Mouse (Mus musculus) stomach, embryonic 14.5 days (tissue): ENCODE results near the gene Ffar3. TPM values are rescaled to one million over a fixed set of nuclear protein-coding genes. Genes with fewer than 3 reads are reported as not detected.
A peak's percentile ranks its signal among the peaks of the same experiment; 100 is the strongest.

ENCODE experiments used
- ATAC-seq: fragments of 200-750 bp; cut with Nextera tagmentation; 2 replicates; pipeline ENCODE4 v1.8.0; 2017; ENCODE audit warnings: low read depth, moderate TSS enrichment; ENCODE audit not compliant: insufficient number of reproducible peaks, insufficient read depth, low FRiP score
- H3K27ac ChIP-seq: fragments of 300-500 bp; sonication (generic); 2 replicates; pipeline ENCODE4 v1.5.1; 2014; ENCODE audit warnings: mild to moderate bottlenecking, low read length, moderate library complexity, mixed read lengths
- H3K27me3 ChIP-seq: fragments of 300-500 bp; sonication (generic); 2 replicates; pipeline ENCODE4 v1.6.1; 2014; ENCODE audit warnings: low read length, control low read depth, mixed read lengths; ENCODE audit not compliant: control insufficient read depth, insufficient read depth
- H3K36me3 ChIP-seq: fragments of 300-500 bp; sonication (generic); 2 replicates; pipeline ENCODE4 v1.6.1; 2014; ENCODE audit warnings: mild to moderate bottlenecking, control low read depth, low read length, moderate library complexity, mixed read lengths; ENCODE audit not compliant: control insufficient read depth, insufficient read depth
- H3K4me1 ChIP-seq: fragments of 300-500 bp; sonication (generic); 2 replicates; pipeline ENCODE4 v1.6.1; 2014; ENCODE audit warnings: low read length, control low read depth, mixed read lengths; ENCODE audit not compliant: control insufficient read depth, insufficient read depth
- H3K4me2 ChIP-seq: fragments of 300-500 bp; sonication (generic); replicated peaks from 2 replicates; pipeline ENCODE4 v1.6.1; 2014; ENCODE audit warnings: low read depth, low read length, control low read depth
- H3K4me3 ChIP-seq: fragments of 300-500 bp; sonication (generic); 2 replicates; pipeline ENCODE4 v1.5.1; 2014; ENCODE audit warnings: low read depth, low read length, control low read depth
- H3K9ac ChIP-seq: fragments of 300-500 bp; sonication (generic); replicated peaks from 2 replicates; pipeline ENCODE4 v1.6.1; 2014; ENCODE audit warnings: low read depth, mild to moderate bottlenecking, control low read depth, low read length, moderate library complexity, mixed read lengths
- H3K9me3 ChIP-seq: fragments of 300-500 bp; sonication (generic); 2 replicates; pipeline ENCODE4 v1.6.1; 2016; ENCODE audit warnings: low read depth, low read length, control low read depth; ENCODE audit not compliant: control insufficient read depth
- WGBS: fragments of 180-500 bp; shearing (Covaris S2); extraction: QIAGEN DNeasy Blood & Tissue Kit; methylation state at CpG from one replicate; pipeline ENCODE4 v1.1.7; 2014; 5-methylcytosine and 5-hydroxymethylcytosine counted together
- polyA plus RNA-seq: library from polyadenylated mRNA; unstranded; fragments of >200 nt; fragmentation: Nextera tagmentation; extraction: Ambion mirVana; gene quantifications from 2 replicates; pipeline ENCODE4 v1.2.1, GENCODE M21; 2014

The Ffar3 gene
- polyA plus RNA-seq = 0.41 TPM in 1 of 2 replicates, not detected in the other

- H3K4me1 ChIP-seq = no peaks in the 10 kb centered on the region
- H3K27ac ChIP-seq = no peak within 1 kb of the TSS
- H3K4me2 ChIP-seq = no peak within 1 kb of the TSS
- H3K9ac ChIP-seq = no peak within 1 kb of the TSS
- H3K36me3 ChIP-seq = no peaks in the 10 kb centered on the region
- no peak within 1 kb of the TSS for H3K4me3 ChIP-seq
- WGBS = 76% methylated on average over 6 of the region's 6 CpGs
- no peaks in the 10 kb centered on the region for H3K9me3 ChIP-seq
- no peaks in the 10 kb centered on the region for H3K27me3 ChIP-seq
- no peak for ATAC-seq
Observed at GRCm38 (mm10) chr7:30856078-30856477, at the start of gene Ffar3. Ffar3 (minus strand) TSS chr7:30856178.

DNA sequence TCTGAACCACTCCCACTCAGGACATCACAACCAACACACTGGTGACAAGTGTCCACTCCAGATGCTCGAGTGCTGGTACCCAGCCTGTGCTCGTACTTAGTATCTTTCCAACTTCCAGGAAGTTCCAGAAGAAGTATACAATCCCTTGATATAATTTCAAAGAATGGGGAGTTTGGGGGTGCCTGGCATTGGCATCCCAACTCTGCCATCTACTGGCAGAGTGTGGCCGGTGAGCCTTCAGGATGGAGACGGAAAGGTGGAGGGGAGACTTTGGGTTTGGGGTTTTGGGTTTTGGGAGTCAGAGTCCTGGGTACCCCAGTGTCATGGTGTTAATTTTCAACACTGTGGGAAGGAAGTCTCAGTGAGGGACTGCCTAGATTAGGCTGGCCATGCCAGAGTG, 48.1 kb upstream of the Ffar3 start:
- WGBS = 49% methylated on average over 4 of the region's 4 CpGs
- H3K4me2 ChIP-seq = no peak overlapping the region
- H3K9ac ChIP-seq = no peak overlapping the region
- no peaks in the 10 kb centered on the region for H3K36me3 ChIP-seq
- no peak overlapping the region for H3K27ac ChIP-seq
- H3K27me3 ChIP-seq = no peaks in the 10 kb centered on the region
- H3K4me1 ChIP-seq = 0 out of 2 replicates have a peak, but pooled peaks cover 3% of the 10 kb centered on the region
- H3K9me3 ChIP-seq = no peaks in the 10 kb centered on the region
- H3K4me3 ChIP-seq = no peak overlapping the region
- ATAC-seq = no peak

GRCm38 (mm10) chr7:30895217-30895616, 39.2 kb upstream of the Ffar3 start:
- Histone ChIP-seq H3K27ac (no peak overlapping the region), H3K4me2 (no peak overlapping the region), H3K27me3 (no peaks in the 10 kb centered on the region), H3K4me1 (0 out of 2 replicates have a peak, but pooled peaks cover 3% of the 10 kb centered on the region), H3K9ac (no peak overlapping the region), H3K36me3 (no peaks in the 10 kb centered on the region), H3K4me3 (no peak overlapping the region), H3K9me3 (no peaks in the 10 kb centered on the region)
- 80% methylated on average over 3 of the region's 3 CpGs for WGBS
- no peak for ATAC-seq

DNA sequence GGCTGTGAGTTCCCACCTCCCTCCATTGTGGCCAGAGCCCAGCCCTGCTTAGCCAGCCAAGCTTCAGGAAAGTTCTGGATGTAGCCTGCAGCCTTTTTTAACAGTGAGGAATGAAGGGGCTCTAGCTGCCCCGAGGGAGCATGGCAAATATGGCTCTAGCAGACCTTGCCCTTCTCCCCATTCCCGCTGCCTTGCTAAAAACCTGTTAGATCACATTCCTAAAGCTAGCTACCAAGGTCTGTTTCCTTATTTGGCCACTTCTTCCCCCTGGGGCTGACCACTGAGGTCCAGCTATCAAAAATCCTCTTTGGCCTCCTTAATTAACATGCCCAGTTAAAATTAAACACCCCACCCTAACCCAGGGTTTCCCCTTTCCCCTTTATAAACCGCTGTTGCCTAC, 36.5 kb upstream of the Ffar3 start:
- Histone ChIP-seq H3K9me3 (no peaks in the 10 kb centered on the region), H3K27me3 (no peaks in the 10 kb centered on the region), H3K4me3 (no peak overlapping the region), H3K27ac (no peak overlapping the region), H3K36me3 (no peaks in the 10 kb centered on the region), H3K4me1 (no peaks in the 10 kb centered on the region), H3K9ac (no peak overlapping the region), H3K4me2 (no peak overlapping the region)
- WGBS = 46% methylated on average over 3 of the region's 3 CpGs
- ATAC-seq = no peak

DNA sequence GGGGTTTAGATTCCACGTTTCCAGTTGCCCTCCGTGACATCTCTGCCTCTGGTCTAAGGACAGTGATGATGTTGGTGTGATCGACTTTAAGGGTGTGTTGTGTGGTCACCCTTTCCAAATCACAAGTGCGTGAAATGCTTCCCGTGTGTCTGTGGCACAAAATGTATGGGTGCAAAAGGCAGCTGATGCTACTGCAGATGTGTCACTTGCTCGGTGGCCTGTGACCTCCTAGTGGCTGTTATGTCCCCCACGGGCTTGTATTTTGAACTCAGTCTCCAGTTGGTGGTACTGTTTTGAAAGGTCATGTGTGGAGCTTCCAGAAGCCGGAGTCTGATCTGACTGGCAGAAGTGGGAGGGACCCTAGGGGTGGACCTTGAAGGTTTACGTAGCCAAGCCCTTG, 35.8 kb upstream of the Ffar3 start:
- no peak overlapping the region for H3K9ac ChIP-seq
- no peaks in the 10 kb centered on the region for H3K9me3 ChIP-seq
- no peak overlapping the region for H3K4me3 ChIP-seq
- no peak overlapping the region for H3K27ac ChIP-seq
- H3K27me3 ChIP-seq = no peaks in the 10 kb centered on the region
- no peaks in the 10 kb centered on the region for H3K4me1 ChIP-seq
- H3K36me3 ChIP-seq = no peaks in the 10 kb centered on the region
- no peak overlapping the region for H3K4me2 ChIP-seq
- 0 out of 2 replicates have a peak, but pooled peaks have one; percentile 43 for ATAC-seq
- 76% methylated on average over 9 of the region's 9 CpGs for WGBS

DNA sequence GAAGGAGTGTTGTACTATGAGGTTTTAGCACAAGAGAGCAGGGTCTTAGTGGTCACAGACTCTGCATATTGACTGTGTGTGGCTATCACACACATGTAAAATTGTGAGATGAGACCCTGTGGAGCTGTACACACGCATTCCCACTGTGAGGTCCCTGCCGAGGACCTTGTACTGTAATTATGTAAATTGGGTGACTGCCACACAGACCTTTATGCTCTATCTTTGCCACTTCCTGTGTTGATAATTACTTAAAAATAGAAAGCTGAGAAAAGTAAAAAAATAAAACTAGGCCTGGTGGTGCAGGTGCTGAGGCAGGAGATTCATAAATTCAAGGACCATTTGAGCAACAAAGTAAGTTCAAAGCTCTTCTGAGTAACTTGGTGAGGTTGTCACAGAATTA, 34.7 kb upstream of the Ffar3 start:
- H3K9ac ChIP-seq = no peak overlapping the region
- H3K36me3 ChIP-seq = no peaks in the 10 kb centered on the region
- H3K4me1 ChIP-seq = no peaks in the 10 kb centered on the region
- no peak overlapping the region for H3K4me2 ChIP-seq
- no peak overlapping the region for H3K27ac ChIP-seq
- H3K4me3 ChIP-seq = no peak overlapping the region
- no peaks in the 10 kb centered on the region for H3K9me3 ChIP-seq
- no peak for ATAC-seq
- H3K27me3 ChIP-seq = no peaks in the 10 kb centered on the region
- WGBS = 74% methylated on average over 2 of the region's 2 CpGs

DNA sequence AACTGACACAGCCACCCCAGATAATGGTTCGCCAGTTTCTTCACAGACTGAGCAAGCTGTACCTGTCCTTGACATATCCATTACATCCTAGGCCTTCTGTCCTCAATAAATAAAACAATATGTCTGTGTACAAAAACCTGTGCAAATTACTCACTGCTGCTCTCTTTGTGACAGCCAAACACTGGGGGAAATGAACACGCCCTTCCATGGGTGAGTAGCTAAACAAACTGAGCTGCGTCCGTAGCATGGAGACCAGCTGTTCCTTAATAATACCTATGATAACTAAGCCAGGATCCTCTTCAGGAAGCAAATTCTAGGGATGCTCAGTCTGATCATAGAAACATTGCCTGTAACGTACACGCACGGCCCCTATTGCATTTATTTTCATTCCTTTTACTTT, 32.8 kb upstream of the Ffar3 start:
- no peak for ATAC-seq
- Histone ChIP-seq H3K4me1 (no peaks in the 10 kb centered on the region), H3K27me3 (no peaks in the 10 kb centered on the region), H3K9ac (no peak overlapping the region), H3K4me3 (no peak overlapping the region), H3K27ac (no peak overlapping the region), H3K4me2 (no peak overlapping the region), H3K36me3 (no peaks in the 10 kb centered on the region), H3K9me3 (no peaks in the 10 kb centered on the region)
- WGBS = 77% methylated on average over 7 of the region's 7 CpGs

GRCm38 (mm10) chr7:30887568-30888188, 31.7 kb upstream of the Ffar3 start:
- Histone ChIP-seq H3K4me2 (no peak overlapping the region), H3K9me3 (no peaks in the 10 kb centered on the region), H3K9ac (no peak overlapping the region), H3K27me3 (no peaks in the 10 kb centered on the region), H3K36me3 (no peaks in the 10 kb centered on the region), H3K27ac (no peak overlapping the region), H3K4me1 (no peaks in the 10 kb centered on the region), H3K4me3 (no peak overlapping the region)
- no peak for ATAC-seq
- 81% methylated on average over 14 of the region's 14 CpGs for WGBS

GRCm38 (mm10) chr7:30886852-30887251, 30.9 kb upstream of the Ffar3 start:
- Histone ChIP-seq H3K4me1 (no peaks in the 10 kb centered on the region), H3K9ac (no peak overlapping the region), H3K27me3 (no peaks in the 10 kb centered on the region), H3K4me2 (no peak overlapping the region), H3K9me3 (no peaks in the 10 kb centered on the region), H3K36me3 (no peaks in the 10 kb centered on the region), H3K27ac (no peak overlapping the region), H3K4me3 (no peak overlapping the region)
- no peak for ATAC-seq
- 84% methylated on average over 4 of the region's 4 CpGs for WGBS
